Mouse (Mus musculus): ENCODE data around the gene Gm3327. TPM values are rescaled to one million over a fixed set of nuclear protein-coding genes. Genes with fewer than 3 reads are reported as not detected.
"Not testable (repeated sequence)": the region's sequence is repeated elsewhere in the genome, so short reads cannot be mapped to it uniquely, and the experiment has no call there.

The Gm3327 gene
- not detected in 2 replicates for polyA plus RNA-seq (2015; fragmentation: Nextera tagmentation; extraction: Ambion mirVana)

- H3K9ac ChIP-seq; H3K36me3 ChIP-seq (ENCODE audit: poor library complexity, severe bottlenecking); H3K4me2 ChIP-seq; H3K27ac ChIP-seq; H3K4me3 ChIP-seq; H3K9me3 ChIP-seq (replicated peaks); H3K27me3 ChIP-seq; H3K4me1 ChIP-seq; ATAC-seq: not testable (repeated sequence)
- 85% methylated on average over 3 of the region's 4 CpGs for WGBS
Measured at GRCm38 (mm10) chr14:44123551-44123950, at the start of gene Gm3327. Gene Gm3327 (plus strand): TSS chr14:44123851.

- not testable (repeated sequence) for H3K9ac ChIP-seq; H3K4me3 ChIP-seq; ATAC-seq; H3K36me3 ChIP-seq (ENCODE audit: poor library complexity, severe bottlenecking); H3K9me3 ChIP-seq (replicated peaks); H3K4me2 ChIP-seq; H3K27ac ChIP-seq; H3K4me1 ChIP-seq; H3K27me3 ChIP-seq
- WGBS = 72% methylated on average over 5 of the region's 5 CpGs
Measured at GRCm38 (mm10) chr14:44077785-44078341, 45.8 kb upstream of the Gm3327 start.

GRCm38 (mm10) chr14:44086588-44086987 lies 37.1 kb upstream of the Gm3327 start:
- not testable (repeated sequence) for H3K4me2 ChIP-seq; H3K9me3 ChIP-seq (replicated peaks); ATAC-seq; H3K27me3 ChIP-seq; H3K9ac ChIP-seq; H3K36me3 ChIP-seq (ENCODE audit: poor library complexity, severe bottlenecking); H3K27ac ChIP-seq; H3K4me3 ChIP-seq; H3K4me1 ChIP-seq
- 86% methylated on average over 1 of the region's 1 CpGs for WGBS

- WGBS = 88% methylated on average over 2 of the region's 2 CpGs
- H3K4me2 ChIP-seq = not testable (repeated sequence)
Measured at GRCm38 (mm10) chr14:44087535-44087934, 36.1 kb upstream of the Gm3327 start.

GRCm38 (mm10) chr14:44091524-44091923 lies 32.1 kb upstream of the Gm3327 start:
- 81% methylated on average over 1 of the region's 1 CpGs for WGBS
- not testable (repeated sequence) for ATAC-seq, H3K27ac ChIP-seq

More at GRCm38 (mm10) chr14:44087535-44087934, 36.1 kb upstream of the Gm3327 start:
- not testable (repeated sequence) for ATAC-seq; H3K4me1 ChIP-seq; H3K9me3 ChIP-seq (replicated peaks); H3K27ac ChIP-seq; H3K36me3 ChIP-seq (ENCODE audit: poor library complexity, severe bottlenecking); H3K9ac ChIP-seq; H3K4me3 ChIP-seq; H3K27me3 ChIP-seq

GRCm38 (mm10) chr14:44094445-44094844 lies 29.2 kb upstream of the Gm3327 start:
- H3K4me2 ChIP-seq; H3K9me3 ChIP-seq (replicated peaks); H3K27ac ChIP-seq; ATAC-seq; H3K27me3 ChIP-seq; H3K4me3 ChIP-seq; H3K36me3 ChIP-seq (ENCODE audit: poor library complexity, severe bottlenecking); H3K9ac ChIP-seq; H3K4me1 ChIP-seq: not testable (repeated sequence)
- 78% methylated on average over 5 of the region's 5 CpGs for WGBS

More at GRCm38 (mm10) chr14:44091524-44091923, 32.1 kb upstream of the Gm3327 start:
- not testable (repeated sequence) for H3K9ac ChIP-seq; H3K9me3 ChIP-seq (replicated peaks); H3K4me2 ChIP-seq; H3K4me1 ChIP-seq; H3K4me3 ChIP-seq; H3K27me3 ChIP-seq; H3K36me3 ChIP-seq (ENCODE audit: poor library complexity, severe bottlenecking)

GRCm38 (mm10) chr14:44100030-44100429 lies 23.6 kb upstream of the Gm3327 start:
- H3K4me1 ChIP-seq; H3K4me2 ChIP-seq; H3K36me3 ChIP-seq (ENCODE audit: poor library complexity, severe bottlenecking); H3K4me3 ChIP-seq; H3K27me3 ChIP-seq; H3K9me3 ChIP-seq (replicated peaks); H3K9ac ChIP-seq; ATAC-seq; H3K27ac ChIP-seq: not testable (repeated sequence)
- no CpG with 5 or more reads among the region's 1 CpGs for WGBS

- 85% methylated on average over 2 of the region's 2 CpGs for WGBS
- ATAC-seq; H3K27me3 ChIP-seq; H3K36me3 ChIP-seq (ENCODE audit: poor library complexity, severe bottlenecking); H3K4me1 ChIP-seq; H3K4me3 ChIP-seq; H3K9ac ChIP-seq; H3K27ac ChIP-seq; H3K9me3 ChIP-seq (replicated peaks); H3K4me2 ChIP-seq: not testable (repeated sequence)
Measured at GRCm38 (mm10) chr14:44102354-44102753, 21.3 kb upstream of the Gm3327 start, which contains the start of gene Ear2. Gene Ear2 (plus strand): TSS chr14:44102654.

GRCm38 (mm10) chr14:44110981-44111380 lies 12.7 kb upstream of the Gm3327 start:
- no peak for ATAC-seq
- Histone ChIP-seq H3K27me3 (no peaks in the 10 kb centered on the region), H3K4me2 (no peak overlapping the region)

More at GRCm38 (mm10) chr14:44110981-44111380, 12.7 kb upstream of the Gm3327 start:
- Histone ChIP-seq H3K4me3 (no peak overlapping the region), H3K27ac (no peak overlapping the region), H3K9ac (no peak overlapping the region), H3K4me1 (no peaks in the 10 kb centered on the region), H3K9me3 (replicated peaks) (no peaks in the 10 kb centered on the region), H3K36me3 (ENCODE audit: poor library complexity, severe bottlenecking) (no peaks in the 10 kb centered on the region)

Other genes starting within 250 kb of the Gm3327 start
- gene Ear1, start 248.3 kb upstream of the Gm3327 start, polyA plus RNA-seq (2015; fragmentation: Nextera tagmentation; extraction: Ambion mirVana) = not detected in 2 replicates
- not detected in 2 replicates for gene Ear10, start 200.3 kb upstream of the Gm3327 start, polyA plus RNA-seq (2015; fragmentation: Nextera tagmentation; extraction: Ambion mirVana)
- 5.3 and 6.7 TPM in 2 replicates for gene Gm8113, start 198.5 kb upstream of the Gm3327 start, polyA plus RNA-seq (2015; fragmentation: Nextera tagmentation; extraction: Ambion mirVana)
- not detected in 2 replicates for gene Ang5, start 166.8 kb upstream of the Gm3327 start, polyA plus RNA-seq (2015; fragmentation: Nextera tagmentation; extraction: Ambion mirVana)
- gene Ang6, start 121.6 kb upstream of the Gm3327 start, polyA plus RNA-seq (2015; fragmentation: Nextera tagmentation; extraction: Ambion mirVana) = not detected in 2 replicates
- gene Ear2, start 21.2 kb upstream of the Gm3327 start, polyA plus RNA-seq (2015; fragmentation: Nextera tagmentation; extraction: Ambion mirVana) = not detected in 2 replicates
- not detected in 2 replicates for gene Gm8212, start 73.8 kb downstream of the Gm3327 start, polyA plus RNA-seq (2015; fragmentation: Nextera tagmentation; extraction: Ambion mirVana)
- not detected in 2 replicates for gene 4930503E14Rik, start 89.4 kb downstream of the Gm3327 start, polyA plus RNA-seq (2015; fragmentation: Nextera tagmentation; extraction: Ambion mirVana)
- gene Gm8220, start 161.7 kb downstream of the Gm3327 start, polyA plus RNA-seq (2015; fragmentation: Nextera tagmentation; extraction: Ambion mirVana) = not detected in 2 replicates
- not detected in 2 replicates for gene Gm5930, start 214.7 kb downstream of the Gm3327 start, polyA plus RNA-seq (2015; fragmentation: Nextera tagmentation; extraction: Ambion mirVana)
- gene Gm8229, start 241.5 kb downstream of the Gm3327 start, polyA plus RNA-seq (2015; fragmentation: Nextera tagmentation; extraction: Ambion mirVana) = not detected in 2 replicates

Data from forebrain, embryonic 13.5 days (tissue).